Mouse (Mus musculus) spleen, adult 2 months (tissue): ENCODE measurements around the gene Pacsin2.

Source experiments
- CTCF ChIP-seq: fragments of 200-500 bp; IDR thresholded peaks from 2 replicates; pipeline ENCODE4 v1.5.1; 2011; ENCODE audit warnings: mild to moderate bottlenecking, inconsistent platforms; ENCODE audit not compliant: insufficient read depth, insufficient read length, insufficient replicate concordance; ENCODE audit errors: extremely low read depth
- POLR2A ChIP-seq: fragments of 200-500 bp; IDR thresholded peaks from 2 replicates; pipeline ENCODE4 v1.6.1; 2011; ENCODE audit warnings: low read depth, low read length, inconsistent platforms

DNA sequence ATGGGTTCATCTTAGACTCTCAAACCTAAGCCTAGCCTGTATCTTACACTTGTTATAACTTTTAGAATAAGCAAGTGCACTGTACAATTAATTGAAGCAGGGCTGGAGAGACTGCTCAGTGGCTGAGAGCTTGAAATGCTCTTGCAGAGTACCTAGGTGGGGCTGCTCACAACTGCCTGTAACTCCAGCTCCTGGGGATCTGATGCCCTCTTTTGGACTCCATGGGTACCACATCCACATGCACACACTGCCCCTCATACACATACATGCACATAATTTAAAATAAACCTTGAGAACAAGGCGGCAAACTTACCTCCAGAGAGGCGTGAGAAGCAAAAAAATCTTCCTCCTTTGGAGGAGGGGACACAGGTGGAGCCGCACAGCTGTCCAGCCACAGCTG is 132.0 kb downstream of the Pacsin2 start:
- TF ChIP-seq CTCF (no peak), POLR2A (no peak)
